Mouse (Mus musculus): Measurements from ENCODE around the gene Phf3.

DNA sequence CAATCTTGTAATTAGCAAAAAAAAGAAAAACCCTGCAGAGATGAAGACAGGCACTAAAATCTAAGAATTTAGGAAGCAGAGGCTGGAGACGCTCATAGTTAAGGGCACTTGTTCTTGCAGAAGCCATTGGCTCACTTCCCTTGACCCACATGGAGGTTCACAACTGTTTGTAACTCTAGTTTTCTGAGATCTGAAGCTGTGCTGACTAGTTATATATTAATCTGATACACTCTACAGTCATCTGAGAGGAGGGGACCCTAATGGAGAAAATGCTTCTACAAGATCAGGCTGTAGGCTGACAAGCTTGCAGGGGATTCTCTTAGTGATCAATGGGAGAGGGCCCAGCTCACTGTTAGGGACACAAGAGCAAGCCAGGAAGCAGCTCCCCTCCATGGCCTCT lies 58.1 kb downstream of the Phf3 start:
- TF ChIP-seq CTCF (IDR thresholded peaks at IDR 0.05; ENCODE audit: low read depth) (no peak), EP300 (IDR thresholded peaks at IDR 0.05; ENCODE audit: low read depth) (no peak)

Data from heart, postnatal 0 days (tissue).